Mouse (Mus musculus): ENCODE measurements around the gene Tlk1.

DNA sequence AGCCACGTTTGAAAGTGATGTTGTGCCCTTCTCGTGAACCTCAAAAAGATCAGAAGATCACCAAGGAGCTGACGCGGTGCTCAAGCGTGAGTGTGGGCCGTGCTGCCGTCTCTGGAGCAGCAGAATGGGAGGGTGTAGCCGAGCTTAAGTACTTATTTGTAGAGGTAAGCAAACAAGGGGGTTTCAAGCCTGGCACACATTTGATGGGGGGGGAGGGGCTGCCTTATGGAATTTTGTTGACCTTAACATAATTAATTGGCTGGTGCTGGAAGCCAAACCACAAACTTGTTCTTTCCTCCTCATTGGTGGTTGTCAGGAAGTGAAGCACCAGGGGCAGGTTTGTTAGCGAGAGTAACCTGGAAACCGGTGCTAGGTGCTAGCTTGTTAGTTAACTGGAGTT, 129.8 kb downstream of the Tlk1 start:
- no peak for TF ChIP-seq CTCF (IDR thresholded peaks at IDR 0.05; ENCODE audit: low read depth, low read length)
- no peak for TF ChIP-seq POLR2A (IDR thresholded peaks at IDR 0.05; ENCODE audit: borderline replicate concordance, low read depth, low read length)
